ENCODE assay signal across 7 mouse cellular contexts in genomic region chr10:10557570-10558336, GRCm38 (mm10). TPM values are rescaled to one million over a fixed set of nuclear protein-coding genes. Genes with fewer than 3 reads are reported as not detected.
A peak's percentile ranks its signal among the peaks of the same experiment; 100 is the strongest.
DNase-seq lines count a peak whose midpoint lies in the region; ATAC-seq and TF ChIP-seq lines count a peak whose summit lies in the region.

TSS of gene Rab32 (minus strand) at chr10:10558265.

- peak within 1 kb of the TSS; percentile 93 for H3K27ac ChIP-seq in bone marrow, adult 2 months (ENCODE audit: control insufficient read depth, insufficient read depth, low read depth, low read length, poor library complexity)
- H3K27ac ChIP-seq in embryonic facial prominence, embryonic 15.5 days (replicated peaks): peak within 1 kb of the TSS; percentile 29
- H3K27ac ChIP-seq in limb, embryonic 12.5 days: peak within 1 kb of the TSS; percentile 85
- H3K27ac ChIP-seq in midbrain, embryonic 14.5 days (replicated peaks; ENCODE audit: low read depth, low read length): no peak within 1 kb of the TSS

- DNase-seq in heart, adult 8-10 months (ENCODE audit: low spot score): peak; percentile 92
- peak; percentile 90 to 95 for DNase-seq in kidney, adult 8-10 months
- peak; percentile 91 for DNase-seq in midbrain, embryonic 14.5 days
- peak; percentile 65 for DNase-seq in spleen, adult 12 weeks (ENCODE audit: low spot score)

- TF ChIP-seq CTCF in bone marrow, adult 2 months (IDR thresholded peaks at IDR 0.05; ENCODE audit: control insufficient read depth, insufficient read depth, low read length): peak; percentile 97

- ATAC-seq in embryonic facial prominence, embryonic 15.5 days (ENCODE audit: insufficient number of reproducible peaks, low FRiP score, low TSS enrichment, low read depth): peak; percentile 90
- peak; percentile 96 for ATAC-seq in limb, embryonic 12.5 days (ENCODE audit: insufficient number of reproducible peaks, insufficient read depth, low FRiP score, low TSS enrichment, low read depth)
- peak; percentile 94 for ATAC-seq in midbrain, embryonic 14.5 days (ENCODE audit: low FRiP score, low TSS enrichment)

- H3K4me1 ChIP-seq in bone marrow, adult 2 months (ENCODE audit: control insufficient read depth, insufficient read depth, low read length): no peaks in the 10 kb centered on the region; the same call in 1 of the 2 replicates
- peaks cover 11% of the 10 kb centered on the region for H3K4me1 ChIP-seq in embryonic facial prominence, embryonic 15.5 days
- peaks cover 7% of the 10 kb centered on the region for H3K4me1 ChIP-seq in limb, embryonic 12.5 days (replicated peaks)
- no peaks in the 10 kb centered on the region for H3K4me1 ChIP-seq in midbrain, embryonic 14.5 days (ENCODE audit: control insufficient read depth, insufficient read depth, low read length)

- under 1% methylated on average over 51 of the region's 51 CpGs for WGBS in bone marrow, adult 2 months
- under 1% methylated on average over 51 of the region's 51 CpGs for WGBS in embryonic facial prominence, embryonic 15.5 days
- under 1% methylated on average over 51 of the region's 51 CpGs for WGBS in limb, embryonic 12.5 days
- WGBS in midbrain, embryonic 14.5 days: under 1% methylated on average over 51 of the region's 51 CpGs

- H3K9ac ChIP-seq in embryonic facial prominence, embryonic 15.5 days: peak within 1 kb of the TSS; percentile 40
- H3K9ac ChIP-seq in limb, embryonic 12.5 days (replicated peaks): peak within 1 kb of the TSS; percentile 66
- H3K9ac ChIP-seq in midbrain, embryonic 14.5 days (replicated peaks; ENCODE audit: low read length): peak within 1 kb of the TSS; percentile 45; the same call in 1 of the 2 replicates

- H3K27me3 ChIP-seq in embryonic facial prominence, embryonic 15.5 days: no peaks in the 10 kb centered on the region
- H3K27me3 ChIP-seq in limb, embryonic 12.5 days: no peaks in the 10 kb centered on the region
- H3K27me3 ChIP-seq in midbrain, embryonic 14.5 days (ENCODE audit: control insufficient read depth, insufficient read depth, low read length): no peaks in the 10 kb centered on the region

- H3K4me3 ChIP-seq in bone marrow, adult 2 months (replicated peaks; ENCODE audit: control insufficient read depth, low read depth, low read length): peak within 1 kb of the TSS; percentile 93
- H3K4me3 ChIP-seq in embryonic facial prominence, embryonic 15.5 days (replicated peaks): peak within 1 kb of the TSS; percentile 64
- H3K4me3 ChIP-seq in limb, embryonic 12.5 days (replicated peaks): peak within 1 kb of the TSS; percentile 66
- H3K4me3 ChIP-seq in midbrain, embryonic 14.5 days (replicated peaks; ENCODE audit: low read depth, low read length): peak within 1 kb of the TSS; percentile 60

- H3K9me3 ChIP-seq in embryonic facial prominence, embryonic 15.5 days (replicated peaks): no peaks in the 10 kb centered on the region
- H3K9me3 ChIP-seq in limb, embryonic 12.5 days: no peaks in the 10 kb centered on the region
- H3K9me3 ChIP-seq in midbrain, embryonic 14.5 days (ENCODE audit: control insufficient read depth, low read length): no peaks in the 10 kb centered on the region

- H3K36me3 ChIP-seq in embryonic facial prominence, embryonic 15.5 days: no peaks in the 10 kb centered on the region
- H3K36me3 ChIP-seq in limb, embryonic 12.5 days: no peaks in the 10 kb centered on the region
- H3K36me3 ChIP-seq in midbrain, embryonic 14.5 days (ENCODE audit: control insufficient read depth, insufficient read depth, low read length): no peaks in the 10 kb centered on the region

- H3K4me2 ChIP-seq in embryonic facial prominence, embryonic 15.5 days (replicated peaks): peak within 1 kb of the TSS; percentile 90
- peak within 1 kb of the TSS; percentile 80 for H3K4me2 ChIP-seq in limb, embryonic 12.5 days
- H3K4me2 ChIP-seq in midbrain, embryonic 14.5 days (ENCODE audit: low read length): peak within 1 kb of the TSS; percentile 98

- TF ChIP-seq POLR2A in bone marrow, adult 2 months (IDR thresholded peaks at IDR 0.05; ENCODE audit: borderline replicate concordance, control insufficient read depth, low read depth, low read length): peak; percentile 75; the same call in 1 of the 2 replicates

RNA-seq across cellular contexts. Expression of gene Rab32, which starts in this region (rescaled TPM):
- polyA plus RNA-seq in bone marrow, adult 2 months (2011; ENCODE audit: insufficient read depth, insufficient read length, low replicate concordance, missing spikeins): 16.2 and 19.0 TPM in 2 replicates
- 19.5 and 19.8 TPM in 2 replicates for polyA plus RNA-seq in embryonic facial prominence, embryonic 15.5 days (2015; fragmentation: Nextera tagmentation; extraction: Ambion mirVana)
- 1 to 10 TPM; 1.5 to 3.3 (median 1.8) TPM for total RNA-seq in heart, adult 8-10 months (2022)
- polyA plus RNA-seq in limb, embryonic 12.5 days (2016; fragmentation: Nextera tagmentation; extraction: Ambion mirVana): 25.0 and 30.4 TPM in 2 replicates
- polyA plus RNA-seq in midbrain, embryonic 14.5 days (2014; fragmentation: Nextera tagmentation; extraction: Ambion mirVana): 1.6 and 4.4 TPM in 2 replicates
